Mouse (Mus musculus): ENCODE measurements around the gene Anapc16. TPM values are rescaled to one million over a fixed set of nuclear protein-coding genes. Genes with fewer than 3 reads are reported as not detected.

The Anapc16 gene
- 49.3 and 74.2 TPM in 2 replicates for polyA plus RNA-seq (2012; rRNA removed; ENCODE audit: low replicate concordance)

DNA sequence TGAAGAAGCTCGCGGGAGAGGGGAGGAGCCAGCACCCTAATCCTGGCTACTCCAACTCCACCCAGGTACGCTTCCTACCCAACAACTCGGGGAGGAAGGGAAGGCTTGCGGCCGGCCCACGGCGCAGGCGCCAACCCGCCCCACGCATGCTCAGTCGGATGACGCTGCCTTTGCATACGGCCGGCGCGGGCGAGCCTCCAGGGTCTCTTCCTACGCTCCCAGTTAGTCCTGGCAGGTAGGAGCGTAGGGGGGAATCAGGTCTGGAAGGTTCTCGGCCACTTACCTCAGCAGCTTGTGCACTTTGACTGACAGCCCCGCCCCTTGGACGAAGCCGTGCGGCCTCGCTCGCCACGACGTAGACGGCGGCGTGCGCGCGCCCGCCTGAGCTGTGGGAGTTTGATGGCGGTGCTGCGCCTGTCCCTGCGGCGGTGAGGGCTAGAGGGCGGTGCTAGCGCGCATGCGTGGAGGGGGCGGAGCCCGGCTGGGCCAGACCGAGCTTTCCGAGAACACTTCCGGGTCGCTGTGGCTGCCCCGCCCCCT, at the start of gene Anapc16, which contains the start of gene Ascc1:
TSS of gene Anapc16 (minus strand) at position 463 of the 540 bp plus-strand sequence.
TSS of gene Ascc1 (plus strand) at position 133 of the 540 bp plus-strand sequence.

DNA sequence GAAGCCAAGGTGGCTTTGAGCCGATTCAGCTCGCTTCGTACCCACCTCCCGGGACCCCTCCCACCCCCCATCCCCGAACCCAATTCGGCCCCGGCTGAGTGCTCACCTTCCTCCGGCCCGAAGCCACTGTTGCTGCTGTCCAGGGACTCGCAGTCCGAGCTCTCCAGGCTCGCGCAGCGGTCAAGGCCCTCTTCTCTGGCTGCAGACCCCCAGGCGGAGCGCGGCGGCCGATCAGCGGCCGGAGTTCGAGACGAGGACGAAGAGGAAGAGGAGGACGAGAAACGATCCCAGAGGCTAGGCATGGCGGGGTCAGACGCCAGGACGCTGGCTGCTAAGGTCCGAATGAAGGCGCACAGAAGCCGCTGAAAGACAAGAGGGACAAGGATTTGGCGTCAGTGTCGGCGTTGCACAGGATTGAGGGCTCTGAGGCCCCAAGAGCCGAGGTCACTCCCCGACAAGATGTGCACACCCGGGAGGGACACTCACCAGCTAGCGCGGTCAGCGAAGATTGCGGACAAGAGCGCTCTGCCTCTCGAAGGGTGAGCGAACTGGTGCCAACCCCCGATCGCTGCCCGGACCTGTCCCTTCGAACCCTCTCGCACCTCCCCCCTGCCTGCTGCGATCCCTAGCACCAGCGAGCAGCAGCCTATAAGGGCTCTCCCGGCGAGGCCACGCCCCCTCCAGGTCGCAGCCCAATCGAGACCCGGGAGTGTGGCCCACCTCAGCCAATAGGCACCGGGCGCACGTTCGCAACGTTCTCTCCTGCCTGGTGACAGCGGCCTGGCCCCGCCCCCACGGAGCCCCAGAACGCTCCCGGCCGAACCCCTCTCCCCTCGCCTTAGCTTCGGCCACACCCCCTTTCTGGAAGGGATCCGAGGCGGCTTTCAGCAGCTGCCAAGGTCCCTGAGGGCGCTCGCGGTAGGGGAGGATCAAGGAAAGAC, 51.5 kb downstream of the Anapc16 start, which contains the start of gene Ddit4:
TSS of gene Ddit4 (minus strand) at position 624 of the 941 bp plus-strand sequence.

Other genes starting within 250 kb of the Anapc16 start
- 38.3 and 42.6 TPM in 2 replicates for gene Dnajb12, start 123.6 kb downstream of the Anapc16 start, polyA plus RNA-seq (2012; rRNA removed; ENCODE audit: low replicate concordance)
- gene Ddit4, start 51.3 kb downstream of the Anapc16 start, polyA plus RNA-seq (2012; rRNA removed; ENCODE audit: low replicate concordance) = 39.4 and 111 TPM in 2 replicates
- gene Ascc1, start 330 bp downstream of the Anapc16 start, polyA plus RNA-seq (2012; rRNA removed; ENCODE audit: low replicate concordance) = 16.7 and 23.7 TPM in 2 replicates
- 7.8 and 8.0 TPM in 2 replicates for gene Spock2, start 103.1 kb upstream of the Anapc16 start, polyA plus RNA-seq (2012; rRNA removed; ENCODE audit: low replicate concordance)
- 12.2 and 42.3 TPM in 2 replicates for gene Chst3, start 216.1 kb upstream of the Anapc16 start, polyA plus RNA-seq (2012; rRNA removed; ENCODE audit: low replicate concordance)

Measured in mammary gland, adult 2 months (tissue).